Mouse (Mus musculus): ENCODE results near the gene Nfkbie. TPM values are rescaled to one million over a fixed set of nuclear protein-coding genes. Genes with fewer than 3 reads are reported as not detected.

Nfkbie gene
- polyA plus RNA-seq (2012; rRNA removed), result 12.5 and 13.5 TPM in 2 replicates

- WGBS, result under 1% methylated on average over 45 of the region's 45 CpGs
- Histone ChIP-seq H3K4me1 (ENCODE audit: control insufficient read depth, insufficient read depth, low read length) (peaks cover 39% of the 10 kb centered on the region), H3K27ac (ENCODE audit: insufficient read depth, low read length) (peak within 1 kb of the TSS; percentile 78), H3K27me3 (ENCODE audit: control insufficient read depth, insufficient read depth, low read length) (no peaks in the 10 kb centered on the region), H3K4me3 (replicated peaks; ENCODE audit: insufficient read depth, low read depth, low read length) (peak within 1 kb of the TSS; percentile 92)
- no peak for TF ChIP-seq CTCF (IDR thresholded peaks at IDR 0.05; ENCODE audit: borderline replicate concordance, insufficient read depth, low read depth, low read length)
- TF ChIP-seq POLR2A (IDR thresholded peaks at IDR 0.05; ENCODE audit: borderline replicate concordance, insufficient read depth, low read length), result peak; percentile 69; the same call in 1 of the 2 replicates
- peak; percentile 93 to 94 for DNase-seq
Observed at GRCm38 (mm10) chr17:45555452-45556106, at the start of gene Nfkbie. TSS of gene Nfkbie (plus strand) at chr17:45555703.

GRCm38 (mm10) chr17:45505941-45506465 is 49.5 kb upstream of the Nfkbie start:
- 22% methylated on average over 6 of the region's 6 CpGs for WGBS
- Histone ChIP-seq H3K4me3 (replicated peaks; ENCODE audit: insufficient read depth, low read depth, low read length) (no peak overlapping the region), H3K27ac (ENCODE audit: insufficient read depth, low read length) (no peak overlapping the region), H3K4me1 (ENCODE audit: control insufficient read depth, insufficient read depth, low read length) (peaks cover 7% of the 10 kb centered on the region), H3K27me3 (ENCODE audit: control insufficient read depth, insufficient read depth, low read length) (no peaks in the 10 kb centered on the region)
- DNase-seq, result no peak
- no peak for TF ChIP-seq POLR2A (IDR thresholded peaks at IDR 0.05; ENCODE audit: borderline replicate concordance, insufficient read depth, low read length)

GRCm38 (mm10) chr17:45506700-45507189 is 48.8 kb upstream of the Nfkbie start, which contains the start of gene Aars2:
TSS of gene Aars2 (plus strand) at chr17:45506841.
- 1% methylated on average over 42 of the region's 42 CpGs for WGBS
- TF ChIP-seq POLR2A (IDR thresholded peaks at IDR 0.05; ENCODE audit: borderline replicate concordance, insufficient read depth, low read length), result peak; percentile 66
- TF ChIP-seq CTCF (IDR thresholded peaks at IDR 0.05; ENCODE audit: borderline replicate concordance, insufficient read depth, low read depth, low read length), result peak; percentile 65; the same call in 1 of the 2 replicates
- Histone ChIP-seq H3K27ac (ENCODE audit: insufficient read depth, low read length) (peak within 1 kb of the TSS; percentile 90), H3K4me3 (replicated peaks; ENCODE audit: insufficient read depth, low read depth, low read length) (peak within 1 kb of the TSS; percentile 71), H3K27me3 (ENCODE audit: control insufficient read depth, insufficient read depth, low read length) (no peaks in the 10 kb centered on the region), H3K4me1 (ENCODE audit: control insufficient read depth, insufficient read depth, low read length) (peaks cover 7% of the 10 kb centered on the region)
- DNase-seq, result peak; percentile 92 to 96

GRCm38 (mm10) chr17:45510871-45511270 is 44.6 kb upstream of the Nfkbie start:
- Histone ChIP-seq H3K4me3 (replicated peaks; ENCODE audit: insufficient read depth, low read depth, low read length) (no peak overlapping the region), H3K27ac (ENCODE audit: insufficient read depth, low read length) (no peak overlapping the region), H3K4me1 (ENCODE audit: control insufficient read depth, insufficient read depth, low read length) (peaks cover 7% of the 10 kb centered on the region), H3K27me3 (ENCODE audit: control insufficient read depth, insufficient read depth, low read length) (no peaks in the 10 kb centered on the region)
- TF ChIP-seq CTCF (IDR thresholded peaks at IDR 0.05; ENCODE audit: borderline replicate concordance, insufficient read depth, low read depth, low read length) (no peak), POLR2A (IDR thresholded peaks at IDR 0.05; ENCODE audit: borderline replicate concordance, insufficient read depth, low read length) (no peak)
- over 99% methylated on average over 4 of the region's 4 CpGs for WGBS
- no peak for DNase-seq

- H3K27ac ChIP-seq (ENCODE audit: insufficient read depth, low read length), result no peak overlapping the region
- no peak overlapping the region for H3K4me3 ChIP-seq (replicated peaks; ENCODE audit: insufficient read depth, low read depth, low read length)
- TF ChIP-seq POLR2A (IDR thresholded peaks at IDR 0.05; ENCODE audit: borderline replicate concordance, insufficient read depth, low read length) (no peak), CTCF (IDR thresholded peaks at IDR 0.05; ENCODE audit: borderline replicate concordance, insufficient read depth, low read depth, low read length) (no peak)
- H3K27me3 ChIP-seq (ENCODE audit: control insufficient read depth, insufficient read depth, low read length), result no peaks in the 10 kb centered on the region
- 91% methylated on average over 4 of the region's 4 CpGs for WGBS
- DNase-seq, result no peak
- H3K4me1 ChIP-seq (ENCODE audit: control insufficient read depth, insufficient read depth, low read length), result peaks cover 9% of the 10 kb centered on the region
Observed at GRCm38 (mm10) chr17:45511757-45512156, 43.7 kb upstream of the Nfkbie start.

- DNase-seq, result peak in 1 of 2 experiments; percentile 15
Observed at GRCm38 (mm10) chr17:45515204-45515726, 40.2 kb upstream of the Nfkbie start.

GRCm38 (mm10) chr17:45515806-45516205 is 39.7 kb upstream of the Nfkbie start:
- 88% methylated on average over 10 of the region's 10 CpGs for WGBS
- peaks cover 42% of the 10 kb centered on the region for H3K4me1 ChIP-seq (ENCODE audit: control insufficient read depth, insufficient read depth, low read length)
- TF ChIP-seq CTCF (IDR thresholded peaks at IDR 0.05; ENCODE audit: borderline replicate concordance, insufficient read depth, low read depth, low read length) (no peak), POLR2A (IDR thresholded peaks at IDR 0.05; ENCODE audit: borderline replicate concordance, insufficient read depth, low read length) (no peak)
- H3K27me3 ChIP-seq (ENCODE audit: control insufficient read depth, insufficient read depth, low read length), result no peaks in the 10 kb centered on the region
- no peak overlapping the region for H3K4me3 ChIP-seq (replicated peaks; ENCODE audit: insufficient read depth, low read depth, low read length)
- peak in 1 of 2 experiments; percentile 22 for DNase-seq
- no peak overlapping the region for H3K27ac ChIP-seq (ENCODE audit: insufficient read depth, low read length)

More at GRCm38 (mm10) chr17:45515204-45515726, 40.2 kb upstream of the Nfkbie start:
- peaks cover 41% of the 10 kb centered on the region for H3K4me1 ChIP-seq (ENCODE audit: control insufficient read depth, insufficient read depth, low read length)
- 51% methylated on average over 15 of the region's 15 CpGs for WGBS
- H3K27me3 ChIP-seq (ENCODE audit: control insufficient read depth, insufficient read depth, low read length), result no peaks in the 10 kb centered on the region
- H3K27ac ChIP-seq (ENCODE audit: insufficient read depth, low read length), result no peak overlapping the region
- no peak overlapping the region for H3K4me3 ChIP-seq (replicated peaks; ENCODE audit: insufficient read depth, low read depth, low read length)
- TF ChIP-seq CTCF (IDR thresholded peaks at IDR 0.05; ENCODE audit: borderline replicate concordance, insufficient read depth, low read depth, low read length) (no peak), POLR2A (IDR thresholded peaks at IDR 0.05; ENCODE audit: borderline replicate concordance, insufficient read depth, low read length) (no peak)
